Mouse (Mus musculus) C2C12 (cell line): ENCODE measurements around the gene Fnbp1. TPM values are rescaled to one million over a fixed set of nuclear protein-coding genes. Genes with fewer than 3 reads are reported as not detected.

Source experiments
- H3K27me3 ChIP-seq: one replicate; pipeline ENCODE4 v1.6.1; 2011; ENCODE audit not compliant: control insufficient read depth, insufficient read depth, insufficient read length
- H3K36me3 ChIP-seq: one replicate; pipeline ENCODE4 v1.6.1; 2011; ENCODE audit not compliant: control insufficient read depth, insufficient read depth
- H3K4me3 ChIP-seq: one replicate; pipeline ENCODE4 v1.5.1; 2011; ENCODE audit warnings: mild to moderate bottlenecking, control low read depth; ENCODE audit not compliant: poor library complexity, insufficient read depth, severe bottlenecking
- H3K79me2 ChIP-seq: one replicate; pipeline ENCODE4 v1.6.1; 2011; ENCODE audit not compliant: control insufficient read depth, insufficient read depth
- H3K79me3 ChIP-seq: one replicate; pipeline ENCODE4 v1.6.1; 2011; ENCODE audit warnings: low read depth, control low read depth
- H3ac ChIP-seq: one replicate; pipeline ENCODE3; 2011; ENCODE audit warnings: low read depth; ENCODE audit not compliant: control insufficient read depth, insufficient read length
- CEBPB ChIP-seq: IDR thresholded peaks from one replicate; pipeline ENCODE4 v1.6.1; 2011; ENCODE audit warnings: low read depth, mild to moderate bottlenecking, control low read depth, moderate library complexity
- CTCF ChIP-seq: IDR thresholded peaks from one replicate; pipeline ENCODE4 v1.5.1; 2011; ENCODE audit not compliant: control insufficient read depth, insufficient read depth, insufficient read length
- FOSL1 ChIP-seq: IDR thresholded peaks from one replicate; pipeline ENCODE4 v1.8.0; 2011; ENCODE audit warnings: mild to moderate bottlenecking, low read length; ENCODE audit not compliant: poor library complexity, insufficient read depth, severe bottlenecking
- MAX ChIP-seq: IDR thresholded peaks from one replicate; pipeline ENCODE4 v1.6.1; 2011; ENCODE audit warnings: mild to moderate bottlenecking, control low read depth
- MYOD1 ChIP-seq: IDR thresholded peaks from one replicate; pipeline ENCODE4 v1.6.1; 2011; ENCODE audit warnings: low read depth; ENCODE audit not compliant: control insufficient read depth, insufficient read length
- MYOG ChIP-seq: IDR thresholded peaks from one replicate; pipeline ENCODE4 v1.6.1; 2011; ENCODE audit not compliant: control insufficient read depth, insufficient read length; ENCODE audit errors: extremely low read depth
- USF1 ChIP-seq: IDR thresholded peaks from one replicate; pipeline ENCODE4 v1.6.1; 2011; ENCODE audit warnings: low read depth, mild to moderate bottlenecking, control low read depth, moderate library complexity
- polyA plus RNA-seq: library from polyadenylated mRNA; unstranded; fragments of >200 nt; fragmentation: generic; extraction: Trizol; gene quantifications from one replicate; pipeline ENCODE4 v1.2.1, GENCODE M21; 2012; ENCODE audit warnings: missing spikeins

Gene Fnbp1
- polyA plus RNA-seq, 1 experiment, result 13.5 TPM

- Histone ChIP-seq H3K4me3 (no peak overlapping the region), H3K79me2 (no peaks in the 10 kb centered on the region), H3K36me3 (peaks cover 19% of the 10 kb centered on the region), H3ac (no peak overlapping the region), H3K79me3 (no peaks in the 10 kb centered on the region), H3K27me3 (no peaks in the 10 kb centered on the region)
- no peak for TF ChIP-seq CEBPB
- TF ChIP-seq MAX, result no peak
- TF ChIP-seq MYOD1, result no peak
- TF ChIP-seq CTCF, result no peak
- no peak for TF ChIP-seq FOSL1
- TF ChIP-seq USF1, result no peak
- no peak for TF ChIP-seq MYOG
Observed at GRCm38 (mm10) chr2:31087085-31087484, 54.7 kb downstream of the Fnbp1 start.

DNA sequence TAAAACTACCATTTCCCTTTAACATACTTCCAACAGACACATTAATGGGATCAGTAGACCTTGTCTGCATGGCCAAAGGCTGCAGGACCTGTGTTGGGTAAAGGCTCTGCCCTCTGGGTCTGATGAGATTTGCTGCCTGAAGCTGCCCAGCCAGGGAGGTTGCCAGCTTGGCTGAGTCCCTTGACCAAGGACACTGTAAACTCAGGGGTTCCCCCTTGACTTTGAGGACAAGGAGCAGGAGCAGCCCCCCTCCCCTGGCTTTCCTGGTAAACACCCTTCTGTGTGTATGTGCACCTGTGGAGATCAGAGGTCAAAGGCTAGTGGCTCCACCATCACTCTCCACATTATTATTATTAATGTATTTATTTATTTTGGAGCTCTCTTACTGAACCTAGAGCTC, 55.3 kb downstream of the Fnbp1 start:
- H3K36me3 ChIP-seq, result peaks cover 19% of the 10 kb centered on the region
- no peak overlapping the region for H3K4me3 ChIP-seq
- H3K79me2 ChIP-seq, result no peaks in the 10 kb centered on the region
- no peak overlapping the region for H3ac ChIP-seq
- no peaks in the 10 kb centered on the region for H3K79me3 ChIP-seq
- TF ChIP-seq MYOD1 (no peak), FOSL1 (no peak), CTCF (no peak), USF1 (no peak), MAX (no peak), CEBPB (no peak), MYOG (no peak)
- H3K27me3 ChIP-seq, result no peaks in the 10 kb centered on the region

DNA sequence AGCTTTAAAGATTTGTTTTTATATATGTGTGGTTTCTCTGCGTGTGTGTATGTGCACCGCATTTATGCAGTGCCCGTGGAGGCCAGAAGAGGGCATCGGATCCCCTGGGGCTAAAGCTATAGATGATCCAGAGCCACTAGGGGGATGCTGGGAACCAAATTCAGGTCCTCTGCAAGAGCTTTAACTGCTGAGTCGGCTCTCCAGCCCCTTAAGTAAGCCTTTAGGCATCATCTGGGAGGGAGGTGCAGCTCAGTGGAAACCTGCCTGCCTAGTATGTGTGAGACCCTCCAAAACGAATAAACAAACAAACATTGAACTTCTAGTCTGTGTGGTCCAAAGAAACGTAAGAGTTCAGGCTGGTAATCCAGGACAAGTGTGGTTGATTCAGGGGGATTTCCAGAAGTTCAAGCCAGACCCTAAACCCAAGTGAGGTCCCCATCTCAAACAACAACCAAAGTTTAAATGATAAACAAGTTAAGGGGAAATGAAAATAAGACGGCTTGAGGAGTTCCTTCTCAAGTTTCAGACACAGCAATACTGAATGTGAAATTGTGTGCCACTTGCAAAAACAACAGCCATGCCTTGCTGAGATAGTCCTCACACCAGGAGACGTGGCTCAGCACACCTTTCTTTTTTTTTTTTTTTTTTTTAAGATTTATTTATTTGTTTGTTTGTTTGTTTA, 57.5 kb downstream of the Fnbp1 start:
- H3K36me3 ChIP-seq, result peaks cover 25% of the 10 kb centered on the region
- no peaks in the 10 kb centered on the region for H3K27me3 ChIP-seq
- H3K79me3 ChIP-seq, result no peaks in the 10 kb centered on the region
- no peaks in the 10 kb centered on the region for H3K79me2 ChIP-seq
- H3K4me3 ChIP-seq, result no peak overlapping the region
- TF ChIP-seq CTCF (no peak), MYOG (no peak), USF1 (no peak), MAX (no peak), MYOD1 (no peak), FOSL1 (no peak), CEBPB (no peak)
- H3ac ChIP-seq, result no peak overlapping the region

- H3K79me3 ChIP-seq, result no peaks in the 10 kb centered on the region
- H3K36me3 ChIP-seq, result peaks cover 25% of the 10 kb centered on the region
- no peaks in the 10 kb centered on the region for H3K79me2 ChIP-seq
- H3ac ChIP-seq, result no peak overlapping the region
- no peak overlapping the region for H3K4me3 ChIP-seq
- H3K27me3 ChIP-seq, result no peaks in the 10 kb centered on the region
- TF ChIP-seq USF1 (no peak), MYOG (no peak), MYOD1 (no peak), MAX (no peak)
Observed at GRCm38 (mm10) chr2:31083372-31083771, 58.4 kb downstream of the Fnbp1 start.

- Histone ChIP-seq H3K79me3 (no peaks in the 10 kb centered on the region), H3K36me3 (peaks cover 25% of the 10 kb centered on the region), H3K27me3 (no peaks in the 10 kb centered on the region), H3K79me2 (no peaks in the 10 kb centered on the region), H3K4me3 (no peak overlapping the region), H3ac (no peak overlapping the region)
- TF ChIP-seq FOSL1 (no peak), MAX (no peak)
Observed at GRCm38 (mm10) chr2:31082639-31083038, 59.2 kb downstream of the Fnbp1 start.

GRCm38 (mm10) chr2:31081349-31081748, 60.5 kb downstream of the Fnbp1 start:
- Histone ChIP-seq H3K27me3 (no peaks in the 10 kb centered on the region), H3K79me2 (no peaks in the 10 kb centered on the region), H3K36me3 (peaks cover 25% of the 10 kb centered on the region), H3K79me3 (no peaks in the 10 kb centered on the region), H3K4me3 (no peak overlapping the region), H3ac (no peak overlapping the region)
- TF ChIP-seq MYOG (no peak), USF1 (no peak), CTCF (no peak), MAX (no peak), FOSL1 (no peak), MYOD1 (no peak), CEBPB (no peak)
